Mouse (Mus musculus): ENCODE data around the gene Wdr59. TPM values are rescaled to one million over a fixed set of nuclear protein-coding genes. Genes with fewer than 3 reads are reported as not detected.

Wdr59 gene
- polyA plus RNA-seq, 2 experiments, result 1.1 to 2.8 TPM

DNA sequence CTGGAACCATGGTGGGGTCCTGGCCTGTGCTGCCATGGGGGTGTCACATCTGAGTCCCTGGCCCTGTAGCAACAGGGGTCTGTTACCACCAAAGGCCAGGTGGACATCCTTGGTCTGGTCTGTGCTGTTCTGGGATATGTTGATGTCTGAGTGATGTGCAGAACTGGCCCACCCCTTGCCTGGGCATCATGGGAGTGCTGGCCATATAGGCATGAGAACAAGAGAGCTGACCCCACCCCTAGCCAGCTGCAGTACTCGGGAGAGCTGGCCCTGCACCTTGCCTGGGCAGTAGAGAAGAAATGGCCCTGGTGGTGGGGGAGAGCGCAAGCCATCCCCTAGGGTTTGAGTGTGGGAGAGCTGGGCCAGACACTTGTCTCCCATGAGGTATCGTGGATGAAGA, 102.7 kb downstream of the Wdr59 start:
- H3K27me3 ChIP-seq (ENCODE audit: control insufficient read depth, insufficient read depth, low read length), result no peaks in the 10 kb centered on the region; the same call in 1 of the 2 replicates
- DNase-seq (ENCODE audit: low read depth in 3 of 3, low spot score in 3 of 3) (no peak), ATAC-seq (ENCODE audit: insufficient read depth) (no peak)
- 56% methylated on average over 3 of the region's 3 CpGs for WGBS (ENCODE audit: insufficient replicate concordance)
- H3K9ac ChIP-seq (replicated peaks), result no peak overlapping the region
- no peak overlapping the region for H3K4me3 ChIP-seq (ENCODE audit: insufficient read depth in 1 of 2, low read depth in 2 of 2, low read length in 2 of 2)
- no peak overlapping the region for H3K4me2 ChIP-seq (ENCODE audit: low read depth)
- no peak for TF ChIP-seq EP300 (IDR thresholded peaks at IDR 0.05; ENCODE audit: low read depth)
- no peak for TF ChIP-seq CTCF (IDR thresholded peaks at IDR 0.05; ENCODE audit: low read depth)
- H3K4me1 ChIP-seq (replicated peaks; ENCODE audit: control insufficient read depth in 2 of 2, insufficient read depth in 2 of 2, low read length in 1 of 2), result no peaks in the 10 kb centered on the region
- no peaks in the 10 kb centered on the region for H3K9me3 ChIP-seq (ENCODE audit: control insufficient read depth, low read length)
- H3K36me3 ChIP-seq (replicated peaks; ENCODE audit: control insufficient read depth, insufficient read depth, low read depth), result no peaks in the 10 kb centered on the region
- no peak overlapping the region for H3K27ac ChIP-seq

DNA sequence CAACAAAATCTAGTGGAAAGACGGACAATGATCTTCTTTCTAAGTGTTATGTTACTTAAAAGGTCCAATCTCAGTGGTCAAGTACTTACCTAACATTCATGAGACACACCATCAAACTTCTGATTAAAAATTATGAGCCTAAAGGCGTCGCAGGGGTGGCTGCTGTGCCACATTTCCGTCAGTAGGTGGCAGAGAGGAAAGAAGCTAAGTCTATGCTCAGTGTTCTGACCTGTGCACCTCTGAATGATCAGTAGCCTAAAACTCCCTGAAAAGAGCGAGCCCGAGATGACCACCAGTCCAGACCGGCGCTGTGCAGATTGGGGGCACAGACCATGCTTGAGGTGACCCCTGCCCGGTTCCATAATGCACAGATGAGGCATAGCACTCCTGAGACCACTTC, 103.3 kb downstream of the Wdr59 start:
- DNase-seq (ENCODE audit: low read depth in 3 of 3, low spot score in 3 of 3), result peak in 1 of 3 experiments; percentile 11
- no peak overlapping the region for H3K27ac ChIP-seq
- no peaks in the 10 kb centered on the region; the same call in 1 of the 2 replicates for H3K27me3 ChIP-seq (ENCODE audit: control insufficient read depth, insufficient read depth, low read length)
- no peak overlapping the region for H3K4me3 ChIP-seq (ENCODE audit: insufficient read depth in 1 of 2, low read depth in 2 of 2, low read length in 2 of 2)
- H3K36me3 ChIP-seq (replicated peaks; ENCODE audit: control insufficient read depth, insufficient read depth, low read depth), result no peaks in the 10 kb centered on the region
- no peaks in the 10 kb centered on the region for H3K4me1 ChIP-seq (replicated peaks; ENCODE audit: control insufficient read depth in 2 of 2, insufficient read depth in 2 of 2, low read length in 1 of 2)
- TF ChIP-seq CTCF (IDR thresholded peaks at IDR 0.05; ENCODE audit: low read depth) (peak; percentile 64), EP300 (IDR thresholded peaks at IDR 0.05; ENCODE audit: low read depth) (no peak)
- H3K9ac ChIP-seq (replicated peaks), result no peak overlapping the region
- no peak for ATAC-seq (ENCODE audit: insufficient read depth)
- H3K4me2 ChIP-seq (ENCODE audit: low read depth), result no peak overlapping the region
- 14% methylated on average over 9 of the region's 9 CpGs for WGBS (ENCODE audit: insufficient replicate concordance)
- H3K9me3 ChIP-seq (ENCODE audit: control insufficient read depth, low read length), result no peaks in the 10 kb centered on the region

DNA sequence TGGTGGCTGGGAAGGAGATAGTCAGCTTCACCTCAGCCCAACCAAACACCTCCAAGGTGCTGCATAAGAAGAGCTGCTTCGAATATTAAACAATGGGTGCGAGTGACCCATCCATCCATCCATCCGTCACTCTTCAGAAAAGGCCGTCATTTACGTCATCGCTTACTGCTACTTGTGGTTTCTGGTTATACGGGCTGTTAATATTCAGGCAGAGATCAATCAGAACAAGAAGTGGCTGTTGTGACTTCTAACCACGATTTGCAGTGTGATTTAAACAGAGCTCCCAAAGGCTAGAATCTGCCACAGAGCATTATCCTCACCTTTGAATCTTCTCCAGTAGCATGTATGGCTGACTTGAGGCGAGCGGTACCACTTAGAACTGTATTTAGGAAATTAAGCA, 104.7 kb downstream of the Wdr59 start:
- DNase-seq (ENCODE audit: low read depth in 3 of 3, low spot score in 3 of 3) (no peak), ATAC-seq (ENCODE audit: insufficient read depth) (no peak)
- Histone ChIP-seq H3K4me1 (replicated peaks; ENCODE audit: control insufficient read depth in 2 of 2, insufficient read depth in 2 of 2, low read length in 1 of 2) (no peaks in the 10 kb centered on the region), H3K9me3 (ENCODE audit: control insufficient read depth, low read length) (no peaks in the 10 kb centered on the region), H3K36me3 (replicated peaks; ENCODE audit: control insufficient read depth, insufficient read depth, low read depth) (no peaks in the 10 kb centered on the region), H3K27me3 (ENCODE audit: control insufficient read depth, insufficient read depth, low read length) (no peaks in the 10 kb centered on the region; the same call in 1 of the 2 replicates), H3K27ac (no peak overlapping the region), H3K4me2 (ENCODE audit: low read depth) (no peak overlapping the region), H3K4me3 (ENCODE audit: insufficient read depth in 1 of 2, low read depth in 2 of 2, low read length in 2 of 2) (no peak overlapping the region), H3K9ac (replicated peaks) (no peak overlapping the region)
- TF ChIP-seq CTCF (IDR thresholded peaks at IDR 0.05; ENCODE audit: low read depth), result no peak
- no peak for TF ChIP-seq EP300 (IDR thresholded peaks at IDR 0.05; ENCODE audit: low read depth)
- 55% methylated on average over 10 of the region's 10 CpGs for WGBS (ENCODE audit: insufficient replicate concordance)

DNA sequence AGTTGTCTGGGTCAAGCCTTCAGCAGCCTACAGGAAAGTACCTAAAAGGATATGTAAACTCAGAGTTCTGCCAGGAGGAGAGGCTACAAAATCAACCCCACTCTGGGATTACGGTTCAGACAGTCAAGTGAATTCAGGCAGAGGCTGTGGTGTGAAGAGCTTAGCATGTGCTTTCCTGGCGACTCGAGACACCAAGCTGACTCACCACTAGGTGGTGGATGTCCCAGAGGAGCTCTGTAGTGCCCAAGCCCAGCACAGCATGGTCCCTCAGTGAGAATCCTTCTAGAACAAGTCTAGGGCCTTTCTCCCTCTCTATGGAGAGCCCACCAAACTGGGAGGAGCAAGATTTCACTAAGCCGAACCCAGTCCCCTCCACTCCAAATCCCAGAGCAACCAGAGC, 118.5 kb downstream of the Wdr59 start:
- ATAC-seq (ENCODE audit: insufficient read depth), result no peak
- Histone ChIP-seq H3K4me1 (replicated peaks; ENCODE audit: control insufficient read depth in 2 of 2, insufficient read depth in 2 of 2, low read length in 1 of 2) (no peaks in the 10 kb centered on the region), H3K36me3 (replicated peaks; ENCODE audit: control insufficient read depth, insufficient read depth, low read depth) (no peaks in the 10 kb centered on the region), H3K9ac (replicated peaks) (no peak overlapping the region), H3K27ac (no peak overlapping the region), H3K4me2 (ENCODE audit: low read depth) (no peak overlapping the region), H3K4me3 (ENCODE audit: insufficient read depth in 1 of 2, low read depth in 2 of 2, low read length in 2 of 2) (no peak overlapping the region), H3K9me3 (ENCODE audit: control insufficient read depth, low read length) (no peaks in the 10 kb centered on the region), H3K27me3 (ENCODE audit: control insufficient read depth, insufficient read depth, low read length) (no peaks in the 10 kb centered on the region)
- DNase-seq (ENCODE audit: low read depth in 3 of 3, low spot score in 3 of 3), result no peak
- 23% methylated on average over 4 of the region's 4 CpGs for WGBS (ENCODE audit: insufficient replicate concordance)
- no peak for TF ChIP-seq EP300 (IDR thresholded peaks at IDR 0.05; ENCODE audit: low read depth)
- TF ChIP-seq CTCF (IDR thresholded peaks at IDR 0.05; ENCODE audit: low read depth), result peak; percentile 60

Small RNA genes within 50 kb of the gene (microRNA-seq; reads per million reads assigned to microRNA genes)
- gene Mir1957b, result not detected

Other genes with a start within 250 kb of the Wdr59 start
- gene Rfwd3, start 221.9 kb downstream of the Wdr59 start, polyA plus RNA-seq (2012; rRNA removed), result 16.9 and 24.5 TPM in 2 replicates
- gene Rfwd3, start 221.9 kb downstream of the Wdr59 start, polyA plus RNA-seq (2014; fragmentation: Nextera tagmentation; extraction: Ambion mirVana), result 43.8 and 49.9 TPM in 2 replicates
- 1.3 and 1.6 TPM in 2 replicates for gene Mlkl, start 183.9 kb downstream of the Wdr59 start, polyA plus RNA-seq (2012; rRNA removed)
- gene Mlkl, start 183.9 kb downstream of the Wdr59 start, polyA plus RNA-seq (2014; fragmentation: Nextera tagmentation; extraction: Ambion mirVana), result 2.3 and 2.8 TPM in 2 replicates
- 0.02 and 0.08 TPM in 2 replicates for gene Fa2h, start 128.3 kb downstream of the Wdr59 start, polyA plus RNA-seq (2012; rRNA removed)
- 0.05 TPM in 1 of 2 replicates, not detected in the other for gene Fa2h, start 128.3 kb downstream of the Wdr59 start, polyA plus RNA-seq (2014; fragmentation: Nextera tagmentation; extraction: Ambion mirVana)
- 12.6 and 12.7 TPM in 2 replicates for gene Znrf1, start 14.0 kb upstream of the Wdr59 start, polyA plus RNA-seq (2012; rRNA removed)
- gene Znrf1, start 14.0 kb upstream of the Wdr59 start, polyA plus RNA-seq (2014; fragmentation: Nextera tagmentation; extraction: Ambion mirVana), result 4.4 and 5.4 TPM in 2 replicates
- gene Ldhd, start 108.3 kb upstream of the Wdr59 start, polyA plus RNA-seq (2012; rRNA removed), result 0.10 and 0.13 TPM in 2 replicates
- 0.09 TPM in 1 of 2 replicates, not detected in the other for gene Ldhd, start 108.3 kb upstream of the Wdr59 start, polyA plus RNA-seq (2014; fragmentation: Nextera tagmentation; extraction: Ambion mirVana)
- gene Zfp1, start 121.3 kb upstream of the Wdr59 start, polyA plus RNA-seq (2012; rRNA removed), result 2.7 and 3.9 TPM in 2 replicates
- gene Zfp1, start 121.3 kb upstream of the Wdr59 start, polyA plus RNA-seq (2014; fragmentation: Nextera tagmentation; extraction: Ambion mirVana), result 4.0 and 4.4 TPM in 2 replicates
- gene Ctrb1, start 168.9 kb upstream of the Wdr59 start, polyA plus RNA-seq (2012; rRNA removed), result 2.5 and 2.9 TPM in 2 replicates
- gene Ctrb1, start 168.9 kb upstream of the Wdr59 start, polyA plus RNA-seq (2014; fragmentation: Nextera tagmentation; extraction: Ambion mirVana), result 1.5 TPM in 1 of 2 replicates, not detected in the other
- 5.6 and 6.7 TPM in 2 replicates for gene Bcar1, start 221.7 kb upstream of the Wdr59 start, polyA plus RNA-seq (2012; rRNA removed)
- 4.3 and 4.9 TPM in 2 replicates for gene Bcar1, start 221.7 kb upstream of the Wdr59 start, polyA plus RNA-seq (2014; fragmentation: Nextera tagmentation; extraction: Ambion mirVana)

All from liver, embryonic 14.5 days (tissue).